Mouse (Mus musculus): ENCODE results near the gene Slc44a1.

The Slc44a1 gene

DNA sequence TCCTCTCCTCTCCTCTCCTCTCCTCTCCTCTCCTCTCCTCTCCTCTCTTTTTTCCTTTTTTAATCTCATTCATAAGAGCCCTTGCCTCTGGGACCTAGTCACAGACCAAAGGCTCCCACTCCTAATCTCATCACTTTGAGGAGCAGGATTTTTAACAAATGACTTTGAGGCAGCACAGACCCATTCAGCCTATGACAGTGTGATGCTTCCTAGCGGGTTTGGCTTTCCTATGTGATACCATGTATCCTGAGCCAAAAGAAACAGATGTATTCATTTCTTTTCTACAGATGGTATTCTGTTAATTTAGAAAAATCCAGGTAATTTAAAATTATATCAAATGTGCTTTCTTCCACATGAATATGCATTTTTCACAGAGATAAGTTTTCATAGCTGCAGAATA lies 183.5 kb downstream of the Slc44a1 start:
- TF ChIP-seq CTCF (conservative IDR thresholded peaks at IDR 0.05; ENCODE audit: low read length) (no peak), POU5F1 (IDR thresholded peaks at IDR 0.05; ENCODE audit: borderline replicate concordance, low read length) (no peak), NANOG (IDR thresholded peaks at IDR 0.05; ENCODE audit: borderline replicate concordance, low read length) (no peak)
- H3K9me3 ChIP-seq (ENCODE audit: low read length): no peaks in the 10 kb centered on the region

DNA sequence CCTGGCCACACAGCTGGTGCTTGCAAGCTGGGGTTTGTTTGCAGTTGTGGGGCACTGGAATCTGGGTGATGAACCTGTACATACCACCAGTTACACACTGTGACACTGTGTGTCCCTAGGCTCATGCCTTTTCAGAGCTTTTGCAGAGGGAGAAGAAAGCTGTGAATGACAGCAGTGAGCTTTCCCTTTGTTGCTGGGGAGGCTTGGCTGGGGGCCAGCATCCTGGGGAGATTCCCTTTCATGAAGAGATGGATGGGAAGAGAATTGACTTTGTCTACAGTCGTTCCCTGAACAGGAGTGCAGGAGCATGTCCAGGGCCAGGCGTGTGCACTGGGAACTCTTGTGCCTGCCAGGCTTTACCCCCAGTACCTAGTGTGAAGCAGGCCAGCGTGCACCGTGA lies 184.6 kb downstream of the Slc44a1 start:
- H3K4me1 ChIP-seq (replicated peaks; ENCODE audit: low read depth, low read length): peaks cover 29% of the 10 kb centered on the region
- H3K9me3 ChIP-seq (ENCODE audit: low read length): no peaks in the 10 kb centered on the region
- H3K27me3 ChIP-seq (ENCODE audit: insufficient read depth, low read length): peaks cover 6% of the 10 kb centered on the region
- no peak overlapping the region for H3K4me3 ChIP-seq (replicated peaks; ENCODE audit: low read length)
- no peak for TF ChIP-seq NANOG (IDR thresholded peaks at IDR 0.05; ENCODE audit: borderline replicate concordance, low read length)
- TF ChIP-seq CTCF (conservative IDR thresholded peaks at IDR 0.05; ENCODE audit: low read length): no peak
- TF ChIP-seq POU5F1 (IDR thresholded peaks at IDR 0.05; ENCODE audit: borderline replicate concordance, low read length): no peak
- no peaks in the 10 kb centered on the region for H3K36me3 ChIP-seq (ENCODE audit: insufficient read depth, low read length)

More for the DNA sequence above, 183.5 kb downstream of the Slc44a1 start:
- no peak overlapping the region for H3K4me3 ChIP-seq (replicated peaks; ENCODE audit: low read length)
- no peaks in the 10 kb centered on the region for H3K36me3 ChIP-seq (ENCODE audit: insufficient read depth, low read length)
- peaks cover 31% of the 10 kb centered on the region for H3K4me1 ChIP-seq (replicated peaks; ENCODE audit: low read depth, low read length)
- H3K27me3 ChIP-seq (ENCODE audit: insufficient read depth, low read length): no peaks in the 10 kb centered on the region

DNA sequence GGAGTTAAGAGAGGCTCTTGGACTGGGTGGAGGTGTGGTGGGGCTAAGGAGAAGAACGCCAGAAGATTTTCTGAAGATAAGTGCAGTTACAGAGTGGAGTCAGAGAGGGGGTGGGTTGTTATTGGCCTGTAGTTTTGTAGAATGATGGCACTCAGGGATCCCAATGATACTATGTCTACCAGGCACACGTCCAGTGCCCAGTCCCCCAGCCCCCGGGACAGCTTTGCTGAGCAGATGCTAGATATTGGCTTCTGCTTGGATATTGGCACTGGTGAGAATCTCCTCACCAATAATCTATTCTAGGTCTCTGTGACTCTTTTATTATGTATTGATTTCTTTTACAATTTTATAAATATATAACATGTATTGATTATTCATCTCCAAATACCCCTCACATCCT lies 185.1 kb downstream of the Slc44a1 start:
- peaks cover 24% of the 10 kb centered on the region for H3K4me1 ChIP-seq (replicated peaks; ENCODE audit: low read depth, low read length)
- no peaks in the 10 kb centered on the region for H3K9me3 ChIP-seq (ENCODE audit: low read length)
- no peak overlapping the region for H3K4me3 ChIP-seq (replicated peaks; ENCODE audit: low read length)
- no peak for TF ChIP-seq POU5F1 (IDR thresholded peaks at IDR 0.05; ENCODE audit: borderline replicate concordance, low read length)
- no peak for TF ChIP-seq NANOG (IDR thresholded peaks at IDR 0.05; ENCODE audit: borderline replicate concordance, low read length)
- peaks cover 8% of the 10 kb centered on the region for H3K27me3 ChIP-seq (ENCODE audit: insufficient read depth, low read length)
- H3K36me3 ChIP-seq (ENCODE audit: insufficient read depth, low read length): no peaks in the 10 kb centered on the region

DNA sequence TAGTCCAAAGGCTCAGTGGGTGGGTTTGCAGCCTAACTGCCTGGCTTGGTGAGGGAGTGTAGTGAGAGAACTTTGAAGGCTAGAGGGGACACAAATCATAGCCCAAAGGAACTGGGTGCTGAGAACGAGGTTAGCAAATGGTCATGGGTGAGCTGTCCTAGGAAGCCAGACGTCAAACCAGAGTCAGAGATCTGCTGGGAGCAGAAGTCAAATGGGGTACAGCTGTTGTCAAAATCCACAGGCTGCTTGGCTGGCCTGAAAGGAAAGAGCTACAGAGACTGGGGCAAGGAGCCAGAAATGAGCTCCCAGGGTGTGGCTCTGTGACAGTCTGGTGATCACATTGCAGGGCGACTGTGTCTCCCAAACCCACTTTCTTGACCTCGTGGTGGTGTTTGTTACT lies 188.7 kb downstream of the Slc44a1 start:
- no peak for TF ChIP-seq NANOG (IDR thresholded peaks at IDR 0.05; ENCODE audit: borderline replicate concordance, low read length)
- TF ChIP-seq CTCF (conservative IDR thresholded peaks at IDR 0.05; ENCODE audit: low read length): no peak
- TF ChIP-seq POU5F1 (IDR thresholded peaks at IDR 0.05; ENCODE audit: borderline replicate concordance, low read length): no peak
- Histone ChIP-seq H3K36me3 (ENCODE audit: insufficient read depth, low read length) (no peaks in the 10 kb centered on the region), H3K27me3 (ENCODE audit: insufficient read depth, low read length) (peaks cover 16% of the 10 kb centered on the region), H3K4me1 (replicated peaks; ENCODE audit: low read depth, low read length) (peaks cover 36% of the 10 kb centered on the region), H3K4me3 (replicated peaks; ENCODE audit: low read length) (no peak overlapping the region), H3K9me3 (ENCODE audit: low read length) (no peaks in the 10 kb centered on the region)

DNA sequence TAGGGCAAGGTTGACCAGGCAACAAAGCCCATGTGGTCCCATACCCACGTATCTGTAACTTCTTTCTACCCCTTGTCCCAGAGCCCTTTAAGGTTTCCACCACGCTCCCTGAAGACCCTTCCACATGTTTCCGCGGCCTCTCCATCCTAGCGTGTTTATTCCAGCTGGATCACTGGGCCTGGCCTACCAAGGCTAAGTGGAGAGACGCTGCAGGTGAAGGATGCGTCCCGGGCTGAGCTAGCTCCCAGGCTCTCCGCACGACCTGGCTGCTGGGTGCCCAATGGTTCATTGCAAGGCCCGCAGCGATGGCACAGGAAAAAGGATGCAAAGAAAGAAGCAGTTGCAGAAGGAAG lies 190.7 kb downstream of the Slc44a1 start:
- peaks cover 16% of the 10 kb centered on the region for H3K27me3 ChIP-seq (ENCODE audit: insufficient read depth, low read length)
- H3K9me3 ChIP-seq (ENCODE audit: low read length): no peaks in the 10 kb centered on the region
- TF ChIP-seq CTCF (conservative IDR thresholded peaks at IDR 0.05; ENCODE audit: low read length) (no peak), POU5F1 (IDR thresholded peaks at IDR 0.05; ENCODE audit: borderline replicate concordance, low read length) (no peak)
- H3K4me1 ChIP-seq (replicated peaks; ENCODE audit: low read depth, low read length): peaks cover 52% of the 10 kb centered on the region
- H3K4me3 ChIP-seq (replicated peaks; ENCODE audit: low read length): peak overlapping the region; percentile 88
- H3K36me3 ChIP-seq (ENCODE audit: insufficient read depth, low read length): no peaks in the 10 kb centered on the region

DNA sequence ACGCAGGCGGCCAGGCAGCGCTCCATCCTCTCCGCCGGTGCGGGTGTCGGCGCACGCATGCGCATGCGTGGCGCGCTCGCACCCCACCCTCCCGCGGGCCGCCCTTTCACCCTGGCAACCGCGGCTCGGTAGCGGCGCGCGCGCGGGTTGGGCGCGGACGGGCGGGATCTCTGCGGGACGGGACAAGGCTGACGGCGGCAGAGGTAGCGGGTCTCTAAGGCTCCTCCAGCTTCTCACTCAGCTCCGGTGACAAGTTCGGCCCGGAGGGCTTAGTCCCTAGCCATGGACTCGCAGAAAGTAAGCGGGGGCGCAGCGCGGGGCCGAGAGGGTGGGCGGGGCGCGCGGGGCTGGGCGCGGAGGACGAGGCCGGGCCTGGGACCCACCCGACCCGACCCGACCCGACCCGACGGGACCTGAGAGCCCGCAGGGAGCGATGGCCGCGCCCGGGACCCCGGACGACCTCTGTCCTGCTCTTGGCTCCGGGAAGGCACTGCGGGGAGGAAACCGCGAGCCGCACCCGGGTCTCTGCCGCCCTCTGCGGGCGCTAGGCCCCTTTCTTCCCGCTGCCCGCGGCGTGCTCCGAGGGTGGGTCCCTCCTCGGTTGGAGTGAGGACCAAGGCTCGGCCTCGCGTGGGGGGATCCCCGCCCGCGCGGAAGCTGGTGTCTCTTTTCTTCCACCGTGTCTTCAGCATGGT lies 191.2 kb downstream of the Slc44a1 start, which contains the start of gene Fsd1l:
Fsd1l (plus strand) TSS at position 156 of the 695 bp plus-strand sequence.
- Histone ChIP-seq H3K9me3 (ENCODE audit: low read length) (no peaks in the 10 kb centered on the region), H3K36me3 (ENCODE audit: insufficient read depth, low read length) (peaks cover 3% of the 10 kb centered on the region; the same call in 1 of the 2 replicates), H3K27me3 (ENCODE audit: insufficient read depth, low read length) (peaks cover 16% of the 10 kb centered on the region), H3K4me1 (replicated peaks; ENCODE audit: low read depth, low read length) (peaks cover 52% of the 10 kb centered on the region), H3K4me3 (replicated peaks; ENCODE audit: low read length) (peak within 1 kb of the TSS; percentile 88)
- TF ChIP-seq POU5F1 (IDR thresholded peaks at IDR 0.05; ENCODE audit: borderline replicate concordance, low read length) (no peak), CTCF (conservative IDR thresholded peaks at IDR 0.05; ENCODE audit: low read length) (no peak), NANOG (IDR thresholded peaks at IDR 0.05; ENCODE audit: borderline replicate concordance, low read length) (no peak)

DNA sequence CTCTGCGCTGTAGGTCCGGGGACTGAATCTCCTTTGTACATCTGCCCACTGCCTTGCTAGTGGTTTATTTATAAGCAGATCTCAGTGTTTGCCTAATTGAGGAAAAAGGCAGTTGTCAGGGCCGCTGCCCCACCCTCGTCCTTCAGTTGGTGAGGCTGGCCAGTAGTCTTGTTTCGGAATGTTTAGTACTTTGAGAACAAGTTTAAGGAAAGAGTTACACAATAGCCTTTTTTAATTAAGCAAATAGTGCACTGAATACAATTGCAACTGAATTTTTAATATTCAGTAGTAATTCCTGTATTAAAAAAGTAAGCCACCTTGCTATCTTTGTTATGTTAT lies 191.8 kb downstream of the Slc44a1 start:
- Histone ChIP-seq H3K4me1 (replicated peaks; ENCODE audit: low read depth, low read length) (peaks cover 52% of the 10 kb centered on the region), H3K4me3 (replicated peaks; ENCODE audit: low read length) (peak overlapping the region; percentile 88), H3K27me3 (ENCODE audit: insufficient read depth, low read length) (peaks cover 16% of the 10 kb centered on the region), H3K36me3 (ENCODE audit: insufficient read depth, low read length) (peaks cover 4% of the 10 kb centered on the region; the same call in 1 of the 2 replicates), H3K9me3 (ENCODE audit: low read length) (no peaks in the 10 kb centered on the region)
- TF ChIP-seq POU5F1 (IDR thresholded peaks at IDR 0.05; ENCODE audit: borderline replicate concordance, low read length): no peak
- no peak for TF ChIP-seq NANOG (IDR thresholded peaks at IDR 0.05; ENCODE audit: borderline replicate concordance, low read length)
- no peak for TF ChIP-seq CTCF (conservative IDR thresholded peaks at IDR 0.05; ENCODE audit: low read length)

DNA sequence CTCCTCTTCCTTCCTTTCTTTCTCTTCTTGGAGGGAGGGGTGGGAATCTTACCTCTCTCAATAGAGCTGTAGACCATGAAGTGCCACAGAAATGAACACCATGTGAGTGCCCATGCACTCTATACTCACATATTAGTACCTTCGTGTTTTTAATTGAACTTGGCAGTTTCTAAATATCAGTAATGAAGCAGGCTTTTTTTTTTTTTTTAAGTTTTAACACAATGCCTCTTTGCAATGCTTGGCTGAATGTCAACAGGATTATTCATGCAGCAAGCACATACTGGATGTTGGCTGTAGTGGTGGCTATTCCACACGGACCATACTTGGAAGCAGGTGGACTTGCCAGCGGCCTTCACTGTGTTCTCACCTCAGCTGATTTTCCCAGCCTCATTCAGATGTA lies 195.1 kb downstream of the Slc44a1 start:
- Histone ChIP-seq H3K4me3 (replicated peaks; ENCODE audit: low read length) (no peak overlapping the region), H3K4me1 (replicated peaks; ENCODE audit: low read depth, low read length) (peaks cover 39% of the 10 kb centered on the region), H3K36me3 (ENCODE audit: insufficient read depth, low read length) (peaks cover 12% of the 10 kb centered on the region; the same call in 1 of the 2 replicates), H3K27me3 (ENCODE audit: insufficient read depth, low read length) (peaks cover 7% of the 10 kb centered on the region), H3K9me3 (ENCODE audit: low read length) (no peaks in the 10 kb centered on the region)
- no peak for TF ChIP-seq NANOG (IDR thresholded peaks at IDR 0.05; ENCODE audit: borderline replicate concordance, low read length)

Measured in E14TG2a.4 (cell line).